Mouse (Mus musculus) ES-E14 (cell line): ENCODE results near the gene Gng7. TPM values are rescaled to one million over a fixed set of nuclear protein-coding genes. Genes with fewer than 3 reads are reported as not detected.

Experiments used
- DNase-seq: peaks from one replicate; pipeline ENCODE4 v3.0.0-alpha.2; 2013; ENCODE audit warnings: low read depth, low spot score
- H3K27ac ChIP-seq: 2 replicates; pipeline ENCODE4 v1.5.1; 2012; ENCODE audit warnings: low read depth, mild to moderate bottlenecking, low read length, moderate library complexity, mixed read lengths; ENCODE audit not compliant: poor library complexity, insufficient read depth, severe bottlenecking
- H3K36me3 ChIP-seq: 2 replicates; pipeline ENCODE4 v1.6.1; 2012; ENCODE audit warnings: mild to moderate bottlenecking, low read length, moderate library complexity, mixed read lengths; ENCODE audit not compliant: control insufficient read depth, poor library complexity, insufficient read depth, severe bottlenecking
- H3K4me1 ChIP-seq, 2 experiments: fragments of 150-350 bp in 1 of 2; sonication (generic) in 1 of 2; 2 replicates each; pipeline ENCODE4 v1.6.1; 2012; ENCODE audit warnings: low read length in 2 of 2, mild to moderate bottlenecking in 1 of 2, mixed read lengths in 1 of 2; ENCODE audit not compliant: control insufficient read depth in 2 of 2, insufficient read depth in 2 of 2, poor library complexity in 1 of 2
- H3K4me3 ChIP-seq, 2 experiments: fragments of 150-350 bp in 1 of 2; sonication (generic) in 1 of 2; 2 replicates each; pipeline ENCODE4 v1.5.1; 2012; ENCODE audit warnings: low read length in 2 of 2, low read depth in 1 of 2, mild to moderate bottlenecking in 1 of 2, mixed read lengths in 1 of 2; ENCODE audit not compliant: insufficient read depth in 1 of 2, poor library complexity in 1 of 2, severe bottlenecking in 1 of 2
- H3K9ac ChIP-seq: 2 replicates; pipeline ENCODE4 v1.6.1; 2012; ENCODE audit warnings: low read depth, mild to moderate bottlenecking, low read length, mixed read lengths; ENCODE audit not compliant: poor library complexity, insufficient read depth, severe bottlenecking
- H3K9me3 ChIP-seq: fragments of 150-350 bp; sonication (generic); 2 replicates; pipeline ENCODE4 v1.6.1; 2012; ENCODE audit warnings: low read depth, mild to moderate bottlenecking, low read length; ENCODE audit not compliant: control insufficient read depth, insufficient read depth
- CHD2 ChIP-seq: IDR thresholded peaks from 2 replicates; pipeline ENCODE4 v1.6.1; 2014; ENCODE audit warnings: mild to moderate bottlenecking, low read depth, low read length, inconsistent platforms
- HCFC1 ChIP-seq: IDR thresholded peaks from 2 replicates; pipeline ENCODE4 v1.6.1; 2012; ENCODE audit warnings: low read length, inconsistent platforms, borderline replicate concordance; ENCODE audit not compliant: insufficient read depth
- MAFK ChIP-seq: IDR thresholded peaks from 2 replicates; pipeline ENCODE4 v1.6.1; 2014; ENCODE audit warnings: mild to moderate bottlenecking, low read depth, low read length, inconsistent platforms; ENCODE audit not compliant: insufficient read depth
- ZC3H11A ChIP-seq: IDR thresholded peaks from 2 replicates; pipeline ENCODE4 v1.6.1; 2012; ENCODE audit warnings: low read depth, mild to moderate bottlenecking, inconsistent platforms, low read length, borderline replicate concordance
- ZNF384 ChIP-seq: IDR thresholded peaks from 2 replicates; pipeline ENCODE4 v1.6.1; 2012; ENCODE audit warnings: low read depth, low read length, inconsistent platforms
- in situ Hi-C, 2 experiments: fragments of 600-800 bp; cut with MboI; formaldehyde crosslinking; loops; one replicate each; pipeline ENCODE4 v1.15.1; 2025; ENCODE audit warnings: low sequenced_read_pairs in 2 of 2, inconsistent platforms in 1 of 2; ENCODE audit not compliant: unreplicated experiment in 2 of 2
- total RNA-seq: library from RNA; depleted of rRNA; stranded (reverse); fragments of 300-350 nt; gene quantifications from 2 replicates; pipeline ENCODE4 v1.2.3, GENCODE M21; 2012; rRNA removed

Gene Gng7
- total RNA-seq, 1 experiment: 0.94 TPM

DNA sequence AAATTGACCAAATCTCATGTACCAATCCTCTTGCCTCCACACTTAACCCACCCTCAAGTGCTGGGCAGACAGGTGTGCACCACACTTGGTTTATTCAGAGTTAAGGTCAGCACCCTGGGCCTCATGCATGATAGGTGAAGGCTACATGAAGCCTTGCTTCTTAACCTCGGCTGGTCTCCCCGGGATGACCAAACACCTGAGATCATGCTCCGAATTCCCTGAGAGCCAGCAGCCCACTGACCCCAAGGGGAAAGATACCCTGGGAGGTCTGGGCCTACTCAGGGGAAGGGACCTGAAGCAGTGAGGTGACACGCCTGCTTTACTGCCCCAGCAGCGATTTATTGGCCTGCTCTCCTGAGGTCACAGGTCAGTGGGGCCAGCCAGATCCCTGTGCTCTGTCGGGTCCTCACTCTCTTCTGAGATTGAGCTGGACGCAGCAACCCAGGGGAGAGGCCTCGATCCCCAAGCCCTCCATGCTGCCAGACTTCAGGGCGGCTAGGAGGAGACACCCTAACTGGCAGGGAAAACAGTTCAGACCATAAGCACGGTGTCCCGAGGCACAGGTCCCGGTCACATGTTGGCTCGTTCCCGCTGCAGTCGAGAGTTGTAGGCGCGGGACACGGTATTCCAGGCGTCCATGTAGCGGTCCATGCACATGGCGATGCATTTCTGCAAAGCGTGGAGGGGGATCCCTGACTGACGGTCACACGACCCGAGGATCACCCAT is 115.0 kb downstream of the Gng7 start:
- peaks cover 38% of the 10 kb centered on the region for H3K36me3 ChIP-seq
- DNase-seq: no peak
- TF ChIP-seq HCFC1 (0 out of 2 replicates have a peak, but pooled peaks have one; percentile 10), MAFK (no peak), ZNF384 (no peak)
- no peaks in the 10 kb centered on the region for H3K9me3 ChIP-seq
- peak overlapping the region; percentile 37; the same call in 1 of the 2 replicates for H3K27ac ChIP-seq
- H3K4me1 ChIP-seq: peaks cover 0 to 22% of the 10 kb centered on the region in 2 experiments; a peak in 1 of 4 replicates
- H3K9ac ChIP-seq: peak overlapping the region; percentile 92
- in situ Hi-C loops: no loop called here
- peak overlapping the region; percentile 84 to 94 for H3K4me3 ChIP-seq

DNA sequence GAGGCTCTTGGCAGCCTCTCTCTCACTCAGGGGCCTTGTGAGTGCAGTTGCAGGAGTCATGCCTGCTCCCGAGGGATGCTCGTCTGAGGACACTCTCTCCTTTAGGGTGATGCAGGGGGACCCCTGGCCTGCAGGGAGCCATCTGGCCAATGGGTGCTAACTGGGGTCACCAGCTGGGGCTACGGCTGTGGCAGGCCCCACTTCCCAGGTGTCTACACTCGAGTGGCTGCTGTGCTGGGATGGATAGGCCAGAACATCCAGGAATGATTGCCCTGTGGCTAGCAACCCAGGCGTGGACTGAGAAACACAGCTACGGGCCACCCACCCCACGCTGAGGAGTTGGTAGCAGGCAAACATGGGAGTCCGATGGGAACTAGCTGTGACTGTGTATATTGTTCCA is 115.7 kb downstream of the Gng7 start:
- H3K9ac ChIP-seq: peak overlapping the region; percentile 92; the same call in 1 of the 2 replicates
- TF ChIP-seq HCFC1 (no peak), CHD2 (no peak), ZC3H11A (no peak), ZNF384 (no peak), MAFK (no peak)
- no peaks in the 10 kb centered on the region for H3K9me3 ChIP-seq
- in situ Hi-C loops: no loop called here
- peaks cover 0 to 16% of the 10 kb centered on the region in 2 experiments; a peak in 1 of 4 replicates for H3K4me1 ChIP-seq
- no peak overlapping the region for H3K27ac ChIP-seq
- DNase-seq: no peak
- peak overlapping the region in 1 of 2 experiments; percentile 94; a peak in 1 of 4 replicates for H3K4me3 ChIP-seq
- peaks cover 31% of the 10 kb centered on the region for H3K36me3 ChIP-seq

Other genes starting within 250 kb of the Gng7 start
- gene Sf3a2, start 216.7 kb downstream of the Gng7 start, total RNA-seq: 31.4 and 39.6 TPM in 2 replicates
- 77.2 and 87.1 TPM in 2 replicates for gene Plekhj1, start 216.3 kb downstream of the Gng7 start, total RNA-seq
- gene Amh, start 209.7 kb downstream of the Gng7 start, total RNA-seq: 1.0 and 1.9 TPM in 2 replicates
- 0.67 and 1.0 TPM in 2 replicates for gene Jsrp1, start 201.4 kb downstream of the Gng7 start, total RNA-seq
- gene Oaz1, start 188.3 kb downstream of the Gng7 start, total RNA-seq: 823 and 1,116 TPM in 2 replicates
- gene Lingo3, start 170.9 kb downstream of the Gng7 start, total RNA-seq: 2.4 and 6.9 TPM in 2 replicates
- gene Lsm7, start 159.7 kb downstream of the Gng7 start, total RNA-seq: 385 and 464 TPM in 2 replicates
- gene Sppl2b, start 159.7 kb downstream of the Gng7 start, total RNA-seq: 38.9 and 66.1 TPM in 2 replicates
- gene Tmprss9, start 143.1 kb downstream of the Gng7 start, total RNA-seq: 0.26 TPM in 1 of 2 replicates, not detected in the other
- gene Timm13, start 114.0 kb downstream of the Gng7 start, total RNA-seq: 219 and 244 TPM in 2 replicates
- gene Lmnb2, start 96.7 kb downstream of the Gng7 start, total RNA-seq: 66.5 and 88.2 TPM in 2 replicates
- gene Gadd45b, start 84.9 kb downstream of the Gng7 start, total RNA-seq: 26.4 and 36.0 TPM in 2 replicates
- gene Diras1, start 10.7 kb upstream of the Gng7 start, total RNA-seq: 1.1 and 1.3 TPM in 2 replicates
- gene Slc39a3, start 22.5 kb upstream of the Gng7 start, total RNA-seq: 12.6 and 13.1 TPM in 2 replicates
- 113 and 116 TPM in 2 replicates for gene Sgta, start 45.2 kb upstream of the Gng7 start, total RNA-seq
- gene Thop1, start 55.1 kb upstream of the Gng7 start, total RNA-seq: 155 and 174 TPM in 2 replicates
- 0.94 and 2.2 TPM in 2 replicates for gene Creb3l3, start 83.9 kb upstream of the Gng7 start, total RNA-seq
- 115 and 121 TPM in 2 replicates for gene Map2k2, start 91.0 kb upstream of the Gng7 start, total RNA-seq
- 15.7 and 30.1 TPM in 2 replicates for gene Zbtb7a, start 120.3 kb upstream of the Gng7 start, total RNA-seq
- 37.8 and 50.7 TPM in 2 replicates for gene Pias4, start 153.0 kb upstream of the Gng7 start, total RNA-seq
- gene Eef2, start 161.7 kb upstream of the Gng7 start, total RNA-seq: 2,093 and 2,486 TPM in 2 replicates
- gene Dapk3, start 168.1 kb upstream of the Gng7 start, total RNA-seq: 65.1 and 66.4 TPM in 2 replicates
- 0.54 and 0.79 TPM in 2 replicates for gene 4930442H23Rik, start 168.9 kb upstream of the Gng7 start, total RNA-seq
- gene Nmrk2, start 187.1 kb upstream of the Gng7 start, total RNA-seq: not detected in 2 replicates
- gene Atcay, start 215.9 kb upstream of the Gng7 start, total RNA-seq: 4.1 and 5.5 TPM in 2 replicates
- 0.67 and 4.7 TPM in 2 replicates for gene Zfr2, start 218.2 kb upstream of the Gng7 start, total RNA-seq
- 0.85 and 5.0 TPM in 2 replicates for gene Matk, start 238.0 kb upstream of the Gng7 start, total RNA-seq